In genomic region chr5:115428831-115429358, GRCm38 (mm10) we compare ENCODE assay signal across 8 mouse cellular contexts. TPM values are rescaled to one million over a fixed set of nuclear protein-coding genes. Genes with fewer than 3 reads are reported as not detected.
DNase-seq lines count a peak whose midpoint lies in the region; ATAC-seq and TF ChIP-seq lines count a peak whose summit lies in the region.

No protein-coding gene starts in this region.

- no peak overlapping the region for H3K9ac ChIP-seq in liver, adult 2 months (ENCODE audit: low read depth, low read length)
- H3K9ac ChIP-seq in neural tube, embryonic 14.5 days (replicated peaks; ENCODE audit: low read depth, low read length): peak overlapping the region; percentile 100

- TF ChIP-seq CTCF in liver, adult 2 months (IDR thresholded peaks at IDR 0.05; ENCODE audit: low read depth, low read length): no peak
- no peak for TF ChIP-seq CTCF in embryonic fibroblast, embryonic 13.5 days (IDR thresholded peaks at IDR 0.05; ENCODE audit: borderline replicate concordance, insufficient read depth, low read length)

- no peak overlapping the region for H3K27ac ChIP-seq in liver, adult 2 months (replicated peaks; ENCODE audit: insufficient read depth, low read depth, low read length)
- no peak overlapping the region for H3K27ac ChIP-seq in embryonic fibroblast, embryonic 13.5 days (ENCODE audit: insufficient read depth, low read length)
- H3K27ac ChIP-seq in limb, embryonic 10.5 days: peak overlapping the region; percentile 99
- H3K27ac ChIP-seq in neural tube, embryonic 14.5 days (ENCODE audit: low read depth, low read length): peak overlapping the region; percentile 91

- 0 out of 2 replicates have a peak, but pooled peaks have one; percentile 7 for ATAC-seq in neural tube, embryonic 14.5 days (ENCODE audit: low read depth)
- no peak for ATAC-seq in cerebellum, adult (ENCODE audit: insufficient number of reproducible peaks, low FRiP score, low TSS enrichment)

- peak overlapping the region; percentile 25; the same call in 1 of the 2 replicates for H3K4me3 ChIP-seq in liver, adult 2 months (ENCODE audit: insufficient read depth, low read depth, low read length)
- H3K4me3 ChIP-seq in embryonic fibroblast, embryonic 13.5 days (ENCODE audit: insufficient read depth, low read length): peak overlapping the region; percentile 62
- peak overlapping the region; percentile 100 for H3K4me3 ChIP-seq in limb, embryonic 10.5 days
- H3K4me3 ChIP-seq in neural tube, embryonic 14.5 days (ENCODE audit: low read depth, low read length): peak overlapping the region; percentile 74

- peaks cover 18% of the 10 kb centered on the region for H3K27me3 ChIP-seq in liver, adult 2 months (ENCODE audit: control insufficient read depth, insufficient read depth, low read length)
- H3K27me3 ChIP-seq in limb, embryonic 10.5 days (ENCODE audit: low read depth, poor library complexity, severe bottlenecking): peaks cover 28% of the 10 kb centered on the region
- no peaks in the 10 kb centered on the region for H3K27me3 ChIP-seq in neural tube, embryonic 14.5 days (ENCODE audit: control insufficient read depth, insufficient read depth, low read length)

- intact Hi-C loops in left cerebral cortex, postnatal 4 days (cut with DNase I): no loop called here

- H3K36me3 ChIP-seq in liver, adult 2 months (ENCODE audit: control insufficient read depth, insufficient read depth, low read length): no peaks in the 10 kb centered on the region
- peaks cover 30% of the 10 kb centered on the region for H3K36me3 ChIP-seq in limb, embryonic 10.5 days
- 0 out of 2 replicates have a peak, but pooled peaks cover 3% of the 10 kb centered on the region for H3K36me3 ChIP-seq in neural tube, embryonic 14.5 days (ENCODE audit: control insufficient read depth, insufficient read depth, low read length)

- H3K4me1 ChIP-seq in liver, adult 2 months (ENCODE audit: control insufficient read depth, insufficient read depth, low read length): no peaks in the 10 kb centered on the region
- H3K4me1 ChIP-seq in embryonic fibroblast, embryonic 13.5 days (ENCODE audit: control insufficient read depth, insufficient read depth, low read length): no peaks in the 10 kb centered on the region
- peaks cover 56% of the 10 kb centered on the region for H3K4me1 ChIP-seq in limb, embryonic 10.5 days
- H3K4me1 ChIP-seq in neural tube, embryonic 14.5 days (ENCODE audit: control insufficient read depth, insufficient read depth, low read length): peaks cover 29% of the 10 kb centered on the region

- no peaks in the 10 kb centered on the region for H3K9me3 ChIP-seq in limb, embryonic 10.5 days (replicated peaks)
- H3K9me3 ChIP-seq in neural tube, embryonic 14.5 days (ENCODE audit: control insufficient read depth, low read length): no peaks in the 10 kb centered on the region

- 5% methylated on average over 20 of the region's 20 CpGs for WGBS in liver, adult 2 months
- WGBS in limb, embryonic 10.5 days: under 1% methylated on average over 20 of the region's 20 CpGs
- 1% methylated on average over 19 of the region's 20 CpGs for WGBS in neural tube, embryonic 14.5 days

- H3K79me2 ChIP-seq in liver, adult 2 months (ENCODE audit: control insufficient read depth, insufficient read depth, low read length): no peaks in the 10 kb centered on the region

- TF ChIP-seq POLR2A in liver, adult 2 months (IDR thresholded peaks at IDR 0.05; ENCODE audit: extremely low read depth, insufficient read depth, low read length): no peak
- TF ChIP-seq POLR2A in embryonic fibroblast, embryonic 13.5 days (IDR thresholded peaks at IDR 0.05; ENCODE audit: low read depth, low read length): no peak

- DNase-seq in liver, adult 2 months (ENCODE audit: extremely low read depth, low read depth, low spot score): no peak
- no peak for DNase-seq in liver
- DNase-seq in limb, embryonic 10.5 days (ENCODE audit: low spot score): no peak
- no peak for DNase-seq in adrenal gland, adult 2 months
- DNase-seq in left cerebral cortex, postnatal 4 days: no peak

- peak overlapping the region; percentile 73 for H3K4me2 ChIP-seq in neural tube, embryonic 14.5 days (ENCODE audit: low read depth, low read length)

RNA-seq across cellular contexts. Expression of gene Msi1, which starts 0.5 kb away (rescaled TPM):
- not detected in 2 replicates for total RNA-seq in liver, adult 2 months (2014; rRNA removed)
- polyA plus RNA-seq in liver, adult 2 months (2012; rRNA removed): 0.09 and 0.35 TPM in 2 replicates
- polyA plus RNA-seq in embryonic fibroblast, embryonic 13.5 days (2011; ENCODE audit: insufficient read length, low read depth, missing spikeins): 4.8 and 9.1 TPM in 2 replicates
- 54.0 and 60.6 TPM in 2 replicates for polyA plus RNA-seq in limb, embryonic 10.5 days (2016; fragmentation: Nextera tagmentation; extraction: Ambion mirVana)
- 55.1 and 55.4 TPM in 2 replicates for polyA plus RNA-seq in neural tube, embryonic 14.5 days (2014; fragmentation: Nextera tagmentation; extraction: Ambion mirVana)
- total RNA-seq in adrenal gland, adult 2 months (2021): 10 to 100 TPM; 16.3 to 19.1 TPM
- 24.0 and 29.5 TPM in 2 replicates for polyA plus RNA-seq in adrenal gland, adult 2 months (2012; rRNA removed)
- total RNA-seq in left cerebral cortex, postnatal 4 days (2021): 100 to 1,000 TPM; 110 to 114 TPM

RNA-seq across cellular contexts. Expression of gene Pla2g1b, which starts 37.2 kb away (rescaled TPM):
- total RNA-seq in liver, adult 2 months (2014; rRNA removed): 0.40 and 2.7 TPM in 2 replicates
- not detected in 2 replicates for polyA plus RNA-seq in liver, adult 2 months (2012; rRNA removed)
- not detected in 2 replicates for polyA plus RNA-seq in embryonic fibroblast, embryonic 13.5 days (2011; ENCODE audit: insufficient read length, low read depth, missing spikeins)
- polyA plus RNA-seq in limb, embryonic 10.5 days (2016; fragmentation: Nextera tagmentation; extraction: Ambion mirVana): not detected in 2 replicates
- 0.58 TPM in 1 of 2 replicates, not detected in the other for polyA plus RNA-seq in neural tube, embryonic 14.5 days (2014; fragmentation: Nextera tagmentation; extraction: Ambion mirVana)
- total RNA-seq in adrenal gland, adult 2 months (2021): not detected
- 7.6 TPM in 1 of 2 replicates, not detected in the other for polyA plus RNA-seq in adrenal gland, adult 2 months (2012; rRNA removed)
- not detected for total RNA-seq in left cerebral cortex, postnatal 4 days (2021)

RNA-seq across cellular contexts. Expression of gene Sirt4, which starts 55.6 kb away (rescaled TPM):
- 11.5 and 15.0 TPM in 2 replicates for total RNA-seq in liver, adult 2 months (2014; rRNA removed)
- polyA plus RNA-seq in liver, adult 2 months (2012; rRNA removed): 26.1 and 26.6 TPM in 2 replicates
- 12.8 and 18.5 TPM in 2 replicates for polyA plus RNA-seq in embryonic fibroblast, embryonic 13.5 days (2011; ENCODE audit: insufficient read length, low read depth, missing spikeins)
- polyA plus RNA-seq in limb, embryonic 10.5 days (2016; fragmentation: Nextera tagmentation; extraction: Ambion mirVana): 16.0 and 18.5 TPM in 2 replicates
- 26.0 and 32.6 TPM in 2 replicates for polyA plus RNA-seq in neural tube, embryonic 14.5 days (2014; fragmentation: Nextera tagmentation; extraction: Ambion mirVana)
- 10 to 100 TPM; 15.1 to 28.0 TPM for total RNA-seq in adrenal gland, adult 2 months (2021)
- polyA plus RNA-seq in adrenal gland, adult 2 months (2012; rRNA removed): 47.4 and 61.7 TPM in 2 replicates
- total RNA-seq in left cerebral cortex, postnatal 4 days (2021): 10 to 100 TPM; 28.4 to 31.5 TPM

Comparison
In these comparisons a context has a peak if more than half of its experiments do, and no peak if none do; other contexts are left out.
1. H3K27ac ChIP-seq: peak in limb, embryonic 10.5 days (single experiment) and neural tube, embryonic 14.5 days (single experiment); none in liver, adult 2 months (single experiment) and embryonic fibroblast, embryonic 13.5 days (single experiment).
2. H3K4me3 ChIP-seq: peak in every context shown above with its lines; median percentile 100 in limb, embryonic 10.5 days; 74 in neural tube, embryonic 14.5 days; 62 in embryonic fibroblast, embryonic 13.5 days; 25 in liver, adult 2 months.